Mouse (Mus musculus): ENCODE measurements around the gene Dcpp1. TPM values are rescaled to one million over a fixed set of nuclear protein-coding genes. Genes with fewer than 3 reads are reported as not detected.
"Not testable (repeated sequence)": the region's sequence is repeated elsewhere in the genome, so short reads cannot be mapped to it uniquely, and the experiment has no call there.

The Dcpp1 gene
- polyA plus RNA-seq (2015; fragmentation: Nextera tagmentation; extraction: Ambion mirVana): 3.1 TPM in 1 of 2 replicates, not detected in the other

DNA sequence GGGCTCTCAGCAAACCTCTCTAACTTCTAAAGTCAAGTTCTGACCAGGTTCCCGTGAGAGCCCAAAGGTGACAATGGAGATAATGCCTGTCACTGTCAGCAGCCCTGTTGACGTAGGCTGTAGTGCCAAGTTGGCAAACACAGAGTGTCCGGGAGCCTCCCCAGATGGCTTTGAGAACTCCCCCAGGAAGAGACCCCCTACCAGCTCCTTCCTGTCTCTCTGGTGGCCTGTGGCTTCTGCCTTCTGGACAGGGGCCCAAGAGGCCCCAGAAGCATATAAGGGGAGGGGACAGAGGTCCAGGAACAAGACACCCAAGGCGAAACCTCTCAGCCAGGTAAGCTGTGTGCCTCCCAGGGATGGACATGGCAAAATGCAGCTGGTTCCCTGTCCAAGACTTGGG is at the start of gene Dcpp1, which contains the start of gene Dcpp2:
Gene Dcpp1, plus strand, starts transcription at position 301 of the 400 bp plus-strand sequence.
Gene Dcpp2, plus strand, starts transcription at position 305 of the 400 bp plus-strand sequence.
- H3K9ac ChIP-seq; H3K27me3 ChIP-seq; H3K4me2 ChIP-seq (replicated peaks); H3K27ac ChIP-seq (replicated peaks); H3K4me1 ChIP-seq; ATAC-seq (ENCODE audit: insufficient number of reproducible peaks, low FRiP score, low TSS enrichment, low read depth); H3K9me3 ChIP-seq (replicated peaks); H3K4me3 ChIP-seq (replicated peaks); H3K36me3 ChIP-seq: not testable (repeated sequence)
- WGBS: 71% methylated on average over 4 of the region's 4 CpGs

DNA sequence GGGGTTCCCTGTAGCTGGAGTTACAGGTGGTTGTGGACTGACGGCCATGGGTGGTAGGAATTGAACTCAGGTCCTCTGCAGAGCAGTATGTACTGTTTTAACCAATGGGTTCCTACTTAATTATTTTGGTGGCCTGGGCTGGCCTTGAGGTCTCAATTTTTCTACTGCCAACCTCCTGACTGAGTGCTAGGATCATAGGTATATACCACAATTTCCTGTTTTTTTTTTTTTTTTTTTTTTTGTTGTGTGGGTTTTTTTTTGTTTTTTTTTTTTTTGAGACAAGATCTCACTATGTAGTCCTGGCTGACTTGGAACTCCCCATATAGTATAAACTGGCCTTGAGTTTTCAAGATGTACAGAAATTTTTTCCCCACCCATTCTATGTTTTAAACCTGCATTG is 49.5 kb upstream of the Dcpp1 start:
- 96% methylated on average over 1 of the region's 1 CpGs for WGBS

GRCm38 (mm10) chr17:23836006-23836575 is 44.6 kb upstream of the Dcpp1 start, which contains the start of gene Prss33:
Gene Prss33 (minus strand): TSS chr17:23836056.
- H3K4me2 ChIP-seq (replicated peaks): no peak within 1 kb of the TSS
- no peak within 1 kb of the TSS for H3K4me3 ChIP-seq (replicated peaks)
- no peak within 1 kb of the TSS for H3K27ac ChIP-seq (replicated peaks)
- no peaks in the 10 kb centered on the region for H3K9me3 ChIP-seq (replicated peaks)
- H3K27me3 ChIP-seq: peaks cover 20% of the 10 kb centered on the region; the same call in 1 of the 2 replicates
- H3K9ac ChIP-seq: no peak within 1 kb of the TSS
- WGBS: 59% methylated on average over 8 of the region's 8 CpGs
- ATAC-seq (ENCODE audit: insufficient number of reproducible peaks, low FRiP score, low TSS enrichment, low read depth): no peak
- H3K36me3 ChIP-seq: no peaks in the 10 kb centered on the region
- no peaks in the 10 kb centered on the region for H3K4me1 ChIP-seq

More for the DNA sequence above, 49.5 kb upstream of the Dcpp1 start:
- no peak for ATAC-seq (ENCODE audit: insufficient number of reproducible peaks, low FRiP score, low TSS enrichment, low read depth)
- Histone ChIP-seq H3K27ac (replicated peaks) (no peak overlapping the region), H3K4me2 (replicated peaks) (no peak overlapping the region), H3K27me3 (peaks cover 17% of the 10 kb centered on the region; the same call in 1 of the 2 replicates), H3K4me3 (replicated peaks) (no peak overlapping the region), H3K9ac (no peak overlapping the region), H3K9me3 (replicated peaks) (no peaks in the 10 kb centered on the region), H3K4me1 (peaks cover 7% of the 10 kb centered on the region), H3K36me3 (peaks cover 7% of the 10 kb centered on the region)

- no peak overlapping the region for H3K4me3 ChIP-seq (replicated peaks)
- H3K36me3 ChIP-seq: no peaks in the 10 kb centered on the region
- H3K9ac ChIP-seq: no peak overlapping the region
- ATAC-seq (ENCODE audit: insufficient number of reproducible peaks, low FRiP score, low TSS enrichment, low read depth): no peak
- H3K4me2 ChIP-seq (replicated peaks): no peak overlapping the region
- 0 out of 2 replicates have a peak, but pooled peaks cover 5% of the 10 kb centered on the region for H3K4me1 ChIP-seq
- 29% methylated on average over 4 of the region's 4 CpGs for WGBS
- peaks cover 3% of the 10 kb centered on the region; the same call in 1 of the 2 replicates for H3K27me3 ChIP-seq
- no peaks in the 10 kb centered on the region for H3K9me3 ChIP-seq (replicated peaks)
- H3K27ac ChIP-seq (replicated peaks): no peak overlapping the region
Measured at GRCm38 (mm10) chr17:23841145-23841544, 39.5 kb upstream of the Dcpp1 start.

GRCm38 (mm10) chr17:23843141-23843811 is 37.4 kb upstream of the Dcpp1 start:
- H3K9me3 ChIP-seq (replicated peaks): no peaks in the 10 kb centered on the region
- peak overlapping the region; percentile 39 for H3K4me2 ChIP-seq (replicated peaks)
- ATAC-seq (ENCODE audit: insufficient number of reproducible peaks, low FRiP score, low TSS enrichment, low read depth): no peak
- no peaks in the 10 kb centered on the region for H3K27me3 ChIP-seq
- H3K9ac ChIP-seq: no peak overlapping the region
- peak overlapping the region; percentile 22; the same call in 1 of the 2 replicates for H3K4me3 ChIP-seq (replicated peaks)
- 0 out of 2 replicates have a peak, but pooled peaks cover 5% of the 10 kb centered on the region for H3K4me1 ChIP-seq
- no peak overlapping the region for H3K27ac ChIP-seq (replicated peaks)
- WGBS: 44% methylated on average over 23 of the region's 23 CpGs
- H3K36me3 ChIP-seq: no peaks in the 10 kb centered on the region

- 0 out of 2 replicates have a peak, but pooled peaks cover 5% of the 10 kb centered on the region for H3K4me1 ChIP-seq
- H3K27me3 ChIP-seq: no peaks in the 10 kb centered on the region
- no peak within 1 kb of the TSS for H3K27ac ChIP-seq (replicated peaks)
- no peaks in the 10 kb centered on the region for H3K36me3 ChIP-seq
- H3K4me3 ChIP-seq (replicated peaks): peak within 1 kb of the TSS; percentile 22
- H3K9me3 ChIP-seq (replicated peaks): no peaks in the 10 kb centered on the region
- H3K4me2 ChIP-seq (replicated peaks): peak within 1 kb of the TSS; percentile 39
- H3K9ac ChIP-seq: no peak within 1 kb of the TSS
- ATAC-seq (ENCODE audit: insufficient number of reproducible peaks, low FRiP score, low TSS enrichment, low read depth): no peak
- WGBS: 15% methylated on average over 19 of the region's 19 CpGs
Measured at GRCm38 (mm10) chr17:23843812-23844273, 36.8 kb upstream of the Dcpp1 start, which contains the start of the genes Prss32 and Prss41. Gene Prss32 (plus strand): TSS chr17:23843855. Gene Prss41 (minus strand): TSS chr17:23844172.

- H3K4me3 ChIP-seq (replicated peaks): no peak overlapping the region
- WGBS: 58% methylated on average over 2 of the region's 2 CpGs
Measured at GRCm38 (mm10) chr17:23850028-23850427, 30.6 kb upstream of the Dcpp1 start.

DNA sequence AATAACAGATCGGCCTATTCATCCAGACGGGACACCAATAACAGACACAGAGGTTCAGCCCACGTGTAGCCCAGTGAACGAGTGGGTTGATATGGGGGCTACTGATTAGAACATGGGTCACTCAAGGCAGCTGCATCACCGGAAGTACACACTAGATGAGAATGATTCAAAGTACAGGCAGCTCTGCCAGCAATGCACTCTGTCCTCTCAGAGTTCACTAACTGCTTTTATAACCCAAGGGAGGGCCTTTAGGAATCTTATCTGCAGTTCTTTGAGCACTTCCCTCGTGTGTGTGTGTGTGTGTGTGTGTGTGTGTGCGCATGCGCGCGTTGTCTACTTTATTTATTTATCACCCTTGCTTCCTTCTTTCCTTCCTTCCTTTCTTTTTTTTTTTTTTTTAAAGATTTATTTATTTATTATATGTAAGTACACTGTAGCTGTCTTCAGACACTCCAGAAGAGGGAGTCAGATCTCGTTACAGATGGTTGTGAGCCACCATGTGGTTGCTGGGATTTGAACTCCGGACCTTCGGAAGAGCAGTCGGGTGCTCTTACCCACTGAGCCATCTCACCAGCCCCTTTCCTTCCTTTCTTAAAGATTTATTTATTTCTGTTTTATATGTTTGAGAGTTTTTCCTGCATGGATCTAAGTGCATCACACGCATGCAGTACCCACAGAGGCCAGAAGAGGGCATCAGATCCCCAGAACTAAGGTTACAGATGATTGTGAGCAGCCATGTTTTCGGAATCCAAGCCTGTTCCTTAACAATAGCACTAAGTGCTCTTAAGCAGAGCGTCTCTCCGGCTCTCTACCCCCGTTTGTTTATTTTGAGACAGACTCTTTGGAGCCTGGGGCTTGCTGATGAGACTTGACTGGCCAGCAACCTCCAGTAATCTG is 29.6 kb upstream of the Dcpp1 start:
- Histone ChIP-seq H3K36me3 (no peaks in the 10 kb centered on the region), H3K4me2 (replicated peaks) (no peak overlapping the region), H3K9me3 (replicated peaks) (no peaks in the 10 kb centered on the region), H3K9ac (no peak overlapping the region), H3K27ac (replicated peaks) (no peak overlapping the region), H3K4me1 (no peaks in the 10 kb centered on the region), H3K27me3 (no peaks in the 10 kb centered on the region), H3K4me3 (replicated peaks) (no peak overlapping the region)
- no peak for ATAC-seq (ENCODE audit: insufficient number of reproducible peaks, low FRiP score, low TSS enrichment, low read depth)
- WGBS: 61% methylated on average over 19 of the region's 19 CpGs

More at GRCm38 (mm10) chr17:23850028-23850427, 30.6 kb upstream of the Dcpp1 start:
- Histone ChIP-seq H3K27ac (replicated peaks) (no peak overlapping the region), H3K9me3 (replicated peaks) (no peaks in the 10 kb centered on the region), H3K9ac (no peak overlapping the region), H3K4me1 (no peaks in the 10 kb centered on the region), H3K4me2 (replicated peaks) (no peak overlapping the region), H3K27me3 (no peaks in the 10 kb centered on the region), H3K36me3 (no peaks in the 10 kb centered on the region)
- no peak for ATAC-seq (ENCODE audit: insufficient number of reproducible peaks, low FRiP score, low TSS enrichment, low read depth)

- Histone ChIP-seq H3K27me3 (no peaks in the 10 kb centered on the region), H3K9ac (no peak overlapping the region), H3K4me2 (replicated peaks) (no peak overlapping the region), H3K4me1 (no peaks in the 10 kb centered on the region), H3K27ac (replicated peaks) (no peak overlapping the region), H3K36me3 (no peaks in the 10 kb centered on the region), H3K9me3 (replicated peaks) (no peaks in the 10 kb centered on the region), H3K4me3 (replicated peaks) (no peak overlapping the region)
- no peak for ATAC-seq (ENCODE audit: insufficient number of reproducible peaks, low FRiP score, low TSS enrichment, low read depth)
- WGBS: 29% methylated on average over 5 of the region's 5 CpGs
Measured at GRCm38 (mm10) chr17:23853292-23853691, 27.4 kb upstream of the Dcpp1 start.

GRCm38 (mm10) chr17:23854229-23854765 is 26.4 kb upstream of the Dcpp1 start:
- Histone ChIP-seq H3K27me3 (no peaks in the 10 kb centered on the region), H3K27ac (replicated peaks) (no peak overlapping the region), H3K36me3 (no peaks in the 10 kb centered on the region), H3K4me3 (replicated peaks) (no peak overlapping the region), H3K4me1 (no peaks in the 10 kb centered on the region), H3K9me3 (replicated peaks) (no peaks in the 10 kb centered on the region), H3K9ac (no peak overlapping the region), H3K4me2 (replicated peaks) (no peak overlapping the region)
- 82% methylated on average over 10 of the region's 10 CpGs for WGBS
- no peak for ATAC-seq (ENCODE audit: insufficient number of reproducible peaks, low FRiP score, low TSS enrichment, low read depth)
